Mouse (Mus musculus): ENCODE measurements around the gene Gtf3c1.

The Gtf3c1 gene

DNA sequence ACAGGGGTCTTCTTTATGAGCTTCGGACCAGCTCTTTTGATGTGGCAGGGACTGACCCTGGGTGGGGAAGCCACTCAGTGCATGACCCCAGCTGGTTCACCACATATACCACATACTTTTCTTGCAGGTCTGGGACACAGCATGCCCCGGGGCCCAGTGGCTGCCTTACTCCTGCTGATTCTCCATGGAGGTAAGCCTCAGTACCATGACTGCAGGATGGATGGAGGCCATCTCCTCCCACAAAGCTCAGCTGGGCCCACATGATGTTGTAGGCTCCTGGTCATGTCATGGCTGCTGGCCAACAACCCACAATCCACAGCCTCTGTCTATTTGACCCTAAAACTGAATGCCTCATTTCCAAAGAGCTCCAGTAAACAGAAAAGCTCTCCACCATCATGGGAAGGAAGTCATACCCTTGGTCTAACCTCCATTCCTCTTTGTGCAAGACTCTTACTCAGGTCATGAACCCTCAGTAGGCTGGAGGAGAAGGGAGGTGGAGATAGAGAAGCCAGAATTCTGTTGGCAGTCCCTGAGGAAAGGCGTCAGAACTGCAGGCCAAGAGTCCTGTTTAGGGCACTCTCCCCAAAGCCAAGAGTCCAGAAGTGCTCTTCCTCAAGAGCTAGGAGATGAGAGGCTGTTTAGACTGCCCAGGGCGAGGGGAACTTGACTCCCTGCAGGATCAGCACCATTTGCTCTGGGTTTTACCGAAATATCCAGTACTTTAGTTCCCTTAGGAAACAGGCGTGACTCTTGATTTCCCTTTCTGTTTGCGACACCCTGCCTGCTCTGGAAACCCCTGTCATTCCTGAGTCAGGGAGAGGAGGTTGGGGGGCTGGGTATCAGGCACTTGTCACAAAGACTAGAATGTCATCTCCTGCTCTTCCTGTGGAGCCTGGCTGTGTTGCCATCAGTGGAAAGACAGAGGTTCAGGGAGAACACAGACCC lies 84.6 kb downstream of the Gtf3c1 start:
- no peak for DNase-seq (ENCODE audit: extremely low spot score, low read depth, low spot score)

DNA sequence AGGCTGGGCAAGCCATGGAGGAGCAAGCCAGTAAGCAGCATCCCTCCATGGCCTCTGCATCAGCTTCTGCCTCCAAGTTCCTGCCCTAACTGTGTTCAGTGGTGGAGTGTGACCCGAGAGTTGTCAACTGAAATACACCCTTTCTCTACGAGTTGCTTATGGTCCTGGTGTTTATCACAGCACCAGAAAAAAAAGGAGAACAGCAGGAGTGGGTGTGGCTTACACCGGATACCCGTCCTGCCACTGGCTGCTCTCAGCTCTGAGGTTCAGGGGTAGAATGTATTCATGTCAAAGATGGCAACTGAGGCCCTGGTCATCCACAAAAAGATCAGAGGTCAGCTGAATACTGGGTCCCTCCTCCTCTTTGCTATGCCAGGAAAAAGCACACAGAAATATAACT lies 87.5 kb downstream of the Gtf3c1 start:
- DNase-seq (ENCODE audit: extremely low spot score, low read depth, low spot score) = no peak

DNA sequence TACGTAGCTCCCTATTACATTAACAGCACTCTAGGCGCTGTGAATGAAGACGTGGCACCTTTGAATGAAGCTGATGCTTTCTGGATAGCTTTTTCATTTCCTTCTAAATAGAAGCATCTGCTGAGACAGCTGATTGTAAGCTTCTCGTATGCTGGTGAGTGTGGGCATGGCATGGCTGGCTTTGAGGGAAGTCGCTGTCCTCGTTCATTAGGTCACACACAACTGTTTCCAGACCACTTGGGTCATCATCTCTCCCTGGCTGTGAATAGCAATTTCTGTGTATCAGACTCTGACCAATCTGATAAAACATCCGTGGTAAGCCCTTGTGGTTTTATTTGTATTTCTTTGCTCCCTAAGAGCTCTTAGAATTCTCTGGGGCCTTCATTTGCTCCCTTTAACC lies 89.6 kb downstream of the Gtf3c1 start:
- no peak for DNase-seq (ENCODE audit: extremely low spot score, low read depth, low spot score)

DNA sequence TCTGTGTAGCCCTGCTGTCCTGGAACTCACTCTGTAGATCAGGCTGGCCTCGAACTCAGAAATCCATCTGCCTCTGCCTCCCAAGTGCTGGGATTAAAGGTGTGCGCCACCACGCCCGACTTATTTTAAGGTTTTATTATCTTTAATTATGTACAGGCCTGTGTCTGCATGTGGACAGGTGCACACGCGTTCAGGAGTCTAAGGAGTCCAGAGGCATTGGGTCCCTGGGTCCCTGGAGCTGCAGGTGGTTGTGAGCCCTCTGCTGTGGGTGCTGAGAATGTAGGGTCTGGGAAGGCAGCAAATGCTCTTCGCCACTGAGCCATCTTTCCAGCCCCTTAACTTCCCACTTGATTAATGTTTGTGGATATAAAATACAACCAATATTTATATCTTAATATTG lies 92.1 kb downstream of the Gtf3c1 start:
- no peak for DNase-seq (ENCODE audit: extremely low spot score, low read depth, low spot score)

DNA sequence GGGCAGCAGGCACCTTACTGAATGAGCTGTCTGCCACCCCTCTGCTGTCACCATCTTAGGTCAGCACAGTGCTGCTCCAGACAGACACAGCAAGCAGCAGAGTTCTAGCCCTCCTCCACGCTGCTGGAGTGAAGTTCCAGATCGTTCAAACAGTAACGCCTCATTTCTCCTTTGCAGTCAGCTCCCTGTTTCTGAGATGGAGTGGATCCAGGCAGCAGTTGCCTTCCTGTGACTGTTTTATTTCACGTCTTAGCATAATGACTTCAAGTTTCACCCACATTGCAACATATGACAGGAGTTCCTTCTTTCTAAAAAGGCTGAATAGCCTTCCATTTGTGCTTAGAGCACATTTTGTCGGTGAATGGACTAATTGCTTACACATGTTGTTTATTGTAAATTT lies 94.0 kb downstream of the Gtf3c1 start:
- no peak for DNase-seq (ENCODE audit: extremely low spot score, low read depth, low spot score)

DNA sequence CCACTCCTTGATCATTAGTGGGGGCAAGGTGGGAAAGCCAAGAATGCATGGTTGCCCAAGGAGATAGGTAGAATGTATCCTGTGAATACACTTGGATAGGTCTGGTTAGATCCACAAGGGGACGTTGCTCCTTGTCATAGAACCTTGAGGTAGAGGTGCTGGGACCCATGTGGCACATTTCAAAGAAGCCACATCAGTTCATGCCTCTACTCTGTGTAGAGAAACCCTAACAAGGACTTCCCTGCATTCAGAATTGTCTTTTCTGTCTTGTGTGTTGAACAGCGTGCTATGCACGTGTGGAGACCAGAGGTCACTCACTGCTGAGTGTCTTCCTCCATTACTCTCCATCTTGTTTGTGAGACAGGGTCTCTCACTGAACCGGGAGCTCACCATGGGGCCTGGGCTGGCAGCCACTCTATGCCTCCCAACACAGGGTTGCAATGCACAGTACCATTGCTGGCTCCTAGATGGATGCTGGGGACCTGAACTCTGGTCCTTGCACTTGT lies 99.3 kb downstream of the Gtf3c1 start:
- no peak for DNase-seq (ENCODE audit: extremely low spot score, low read depth, low spot score)

DNA sequence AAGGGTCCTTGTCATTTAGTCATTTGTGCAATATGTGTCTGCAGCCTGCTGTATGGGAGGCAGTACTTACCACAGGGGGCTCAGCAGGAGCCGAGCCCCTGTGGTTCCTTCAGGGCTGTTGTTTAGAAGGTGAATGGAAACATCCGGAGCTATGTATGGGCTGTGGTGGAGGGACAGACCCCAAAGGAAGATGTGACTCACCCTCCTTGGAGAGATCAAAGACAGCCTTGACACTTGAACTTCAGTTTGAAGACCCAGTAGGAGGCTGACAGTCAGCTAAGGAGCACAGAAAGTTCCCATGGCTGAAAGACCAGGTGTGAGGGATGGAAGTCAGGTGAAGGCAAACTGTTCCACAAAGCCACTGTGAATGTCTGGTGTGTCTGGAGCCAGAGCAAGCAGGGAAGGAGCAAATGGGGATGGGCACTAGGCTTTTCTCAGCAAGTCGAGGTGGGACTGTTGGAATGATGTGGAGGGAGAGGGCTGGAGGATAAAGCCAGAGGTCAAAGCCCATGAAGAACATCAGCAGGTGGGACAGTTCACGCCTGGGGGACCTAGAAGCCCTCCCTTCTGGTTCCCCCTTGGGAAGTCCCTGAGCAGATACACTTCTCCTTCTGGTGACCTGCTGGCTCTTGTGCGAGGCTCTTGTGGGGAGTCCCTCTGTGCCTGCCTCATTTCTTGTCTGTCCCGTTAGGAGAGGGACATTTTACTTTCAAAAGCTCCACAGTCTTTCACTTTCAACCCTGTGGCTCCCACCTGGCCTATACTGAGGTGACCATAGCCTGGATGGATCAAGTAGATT lies 100.0 kb downstream of the Gtf3c1 start:
- DNase-seq (ENCODE audit: extremely low spot score, low read depth, low spot score) = no peak

DNA sequence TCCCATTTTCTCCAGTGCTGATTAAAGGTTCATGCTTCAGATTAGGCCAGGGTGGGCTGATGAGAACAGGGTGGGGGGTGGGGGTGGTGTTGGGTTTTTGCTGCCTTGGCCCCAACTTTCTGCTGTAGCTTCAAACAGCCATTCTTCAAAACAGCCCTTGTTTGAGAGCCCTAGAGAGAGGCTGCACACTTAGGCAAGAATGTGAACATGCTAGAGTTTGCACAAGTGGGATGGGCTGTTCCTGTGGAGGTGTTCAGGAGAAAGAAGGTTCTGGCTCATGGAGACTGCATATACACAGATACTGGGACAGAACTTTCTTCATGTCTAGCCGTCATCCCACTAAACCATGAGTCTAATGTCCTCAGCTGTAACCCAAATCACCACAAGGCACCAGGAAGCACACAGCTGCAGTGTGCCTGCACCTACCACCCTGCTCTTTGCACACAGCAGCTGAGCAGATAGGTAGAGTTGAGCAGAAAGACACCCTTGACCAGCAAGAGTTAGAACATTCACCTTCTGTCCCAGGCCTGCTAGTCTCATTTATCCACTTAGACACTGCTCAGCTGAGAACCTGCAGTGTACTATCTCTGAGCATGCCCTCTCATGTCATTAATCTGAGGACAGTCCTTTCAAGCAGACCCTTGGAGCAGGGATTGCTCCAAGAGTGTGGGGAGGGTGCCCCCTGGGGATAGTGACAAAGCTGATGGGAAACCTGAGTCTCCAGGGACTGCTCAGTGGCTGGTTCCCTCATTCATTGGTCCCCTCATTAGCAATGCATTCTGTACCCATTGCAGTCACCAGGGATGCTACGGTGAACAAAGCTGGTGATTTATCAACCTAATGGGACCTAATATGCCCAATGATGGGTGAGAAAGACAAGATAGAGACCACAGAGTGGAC lies 101.1 kb downstream of the Gtf3c1 start:
- no peak for DNase-seq (ENCODE audit: extremely low spot score, low read depth, low spot score)

DNA sequence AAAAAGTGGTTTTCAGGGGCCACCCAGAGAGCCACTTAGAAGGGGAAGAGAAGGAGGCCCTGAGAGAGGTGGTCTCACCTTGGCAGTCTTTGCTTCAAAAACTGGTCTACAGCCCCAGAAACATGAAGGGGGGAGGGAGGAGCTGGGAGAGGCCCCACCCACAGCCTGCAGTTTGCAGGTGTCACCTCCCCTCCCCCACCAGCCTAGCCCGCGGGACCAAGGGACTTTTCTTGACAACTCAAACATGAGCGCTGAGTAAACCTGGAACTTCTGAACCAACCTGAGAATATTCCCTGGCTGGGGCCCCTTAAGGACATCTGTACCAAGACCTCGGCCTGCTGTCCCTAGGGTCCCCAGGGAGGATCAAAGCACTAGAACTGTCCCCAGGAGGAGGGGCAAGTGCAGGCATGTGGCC lies 101.8 kb downstream of the Gtf3c1 start:
- DNase-seq (ENCODE audit: extremely low spot score, low read depth, low spot score) = no peak

DNA sequence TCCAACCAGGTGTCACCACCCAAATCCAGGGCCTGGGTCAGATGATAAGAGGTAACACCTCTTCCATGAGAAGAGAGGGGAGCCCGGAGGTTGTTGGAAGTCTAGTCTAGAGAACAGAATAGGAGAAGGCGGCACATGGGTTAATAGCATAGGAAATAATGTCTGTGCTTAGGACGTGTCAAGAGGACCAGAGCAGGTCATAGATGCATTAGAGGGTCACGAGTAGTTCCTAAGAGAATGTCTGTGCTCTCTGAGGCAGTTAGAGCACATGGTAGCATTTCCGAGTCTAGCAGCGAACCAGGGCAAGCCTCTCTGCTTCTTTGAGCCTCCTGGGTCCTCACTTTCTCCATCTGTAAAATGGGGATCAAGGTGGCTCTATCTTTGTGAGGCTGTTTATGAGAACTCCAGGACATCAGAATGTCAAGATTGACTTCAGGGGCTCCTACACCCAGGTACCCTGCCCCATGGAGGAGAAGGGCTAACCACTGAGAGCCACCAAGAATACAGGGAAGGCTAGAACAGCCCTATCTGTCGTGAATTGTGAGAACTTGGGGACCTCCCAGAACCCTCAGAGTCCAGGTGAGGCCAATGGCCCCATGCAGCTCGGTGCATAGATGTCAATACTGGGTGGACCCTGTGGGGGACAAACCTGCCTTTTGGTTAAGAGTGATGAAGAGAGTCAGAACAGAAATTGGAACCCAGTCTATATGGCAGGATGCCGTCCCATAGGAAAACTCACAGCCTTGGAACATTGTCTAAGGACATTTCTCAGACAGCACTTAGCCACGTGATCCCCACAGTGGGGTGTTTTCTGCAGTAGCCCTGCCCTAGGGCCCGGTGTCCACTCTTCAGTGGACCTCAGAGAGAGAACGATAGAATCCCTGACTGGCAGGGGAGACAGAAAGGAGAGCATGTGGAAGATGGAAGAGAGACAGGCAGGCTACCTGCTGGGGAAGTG lies 102.9 kb downstream of the Gtf3c1 start:
- DNase-seq (ENCODE audit: extremely low spot score, low read depth, low spot score) = no peak

DNA sequence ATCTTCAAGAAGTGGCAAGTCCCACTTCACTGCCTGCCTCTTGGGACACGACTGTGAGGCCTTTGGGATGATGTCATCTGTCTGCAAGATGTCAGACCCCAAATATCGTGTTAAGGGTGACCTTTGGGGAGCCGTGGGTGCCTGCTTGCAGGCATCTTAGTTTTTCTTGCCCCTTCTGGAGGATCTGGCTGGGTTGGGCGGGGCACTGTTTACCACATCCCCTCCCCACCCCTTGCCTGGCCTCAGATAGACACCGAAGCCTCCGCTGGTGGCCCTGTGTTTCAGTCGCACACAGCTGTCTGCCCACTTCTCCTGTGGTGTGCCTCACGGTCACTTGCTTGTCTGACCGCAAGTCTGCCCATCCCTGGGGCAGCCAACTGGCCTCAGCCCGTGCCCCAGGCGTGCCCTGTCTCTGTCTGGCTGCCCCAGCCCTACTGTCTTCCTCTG lies 104.4 kb downstream of the Gtf3c1 start, which contains the start of gene Il21r:
Il21r (plus strand) TSS at position 245 of the 447 bp plus-strand sequence.
- DNase-seq (ENCODE audit: extremely low spot score, low read depth, low spot score) = no peak

DNA sequence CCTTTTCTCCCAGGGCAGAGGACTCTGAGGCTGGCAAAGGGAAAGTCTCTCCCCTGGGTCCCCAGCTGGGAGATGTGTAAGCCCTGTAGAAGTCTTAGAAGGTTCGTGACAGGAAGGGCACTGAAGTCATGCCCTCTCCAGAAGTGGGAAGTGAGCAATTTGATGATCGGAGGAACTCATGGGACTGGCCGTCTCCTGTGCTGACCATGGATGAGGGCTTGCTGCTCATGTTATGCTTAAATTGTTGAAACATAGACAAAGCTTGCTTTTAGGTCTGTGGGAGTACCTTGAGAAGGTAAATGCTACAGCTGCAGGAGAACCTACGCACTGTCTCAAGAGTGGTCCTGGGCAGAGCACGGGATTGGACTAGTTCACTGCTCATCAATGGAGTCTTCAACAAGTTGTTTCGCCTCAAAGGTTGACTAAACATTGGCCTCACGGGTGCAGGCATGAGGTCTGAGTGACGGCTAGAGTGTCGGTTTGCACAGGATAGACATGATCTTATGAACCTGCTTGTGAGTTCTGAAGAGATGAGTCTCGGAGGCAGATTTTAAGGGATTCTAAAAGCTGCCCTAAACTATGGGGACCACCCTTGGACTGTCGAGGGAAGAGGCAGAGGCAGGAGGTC lies 105.6 kb downstream of the Gtf3c1 start:
- no peak for DNase-seq (ENCODE audit: extremely low spot score, low read depth, low spot score)

DNA sequence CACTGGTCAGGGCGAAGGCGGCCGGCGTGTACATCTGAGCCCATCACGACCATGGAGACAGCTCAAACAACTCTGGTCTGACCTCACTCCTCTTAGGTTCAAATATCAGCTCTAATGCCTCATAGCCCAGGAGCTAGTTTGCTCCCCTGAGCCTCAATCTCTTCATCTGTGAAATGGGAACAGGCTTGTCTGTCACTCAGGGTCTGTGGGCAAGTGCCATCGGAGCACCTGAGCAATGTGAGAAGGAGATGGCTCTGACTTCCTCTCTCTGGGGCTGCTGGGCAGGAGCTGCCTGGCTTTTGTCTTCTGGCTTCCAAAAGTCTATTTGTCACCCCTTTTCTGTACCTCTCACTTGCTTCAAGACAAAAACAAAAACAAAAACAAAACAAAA lies 106.3 kb downstream of the Gtf3c1 start:
- DNase-seq (ENCODE audit: extremely low spot score, low read depth, low spot score) = no peak

DNA sequence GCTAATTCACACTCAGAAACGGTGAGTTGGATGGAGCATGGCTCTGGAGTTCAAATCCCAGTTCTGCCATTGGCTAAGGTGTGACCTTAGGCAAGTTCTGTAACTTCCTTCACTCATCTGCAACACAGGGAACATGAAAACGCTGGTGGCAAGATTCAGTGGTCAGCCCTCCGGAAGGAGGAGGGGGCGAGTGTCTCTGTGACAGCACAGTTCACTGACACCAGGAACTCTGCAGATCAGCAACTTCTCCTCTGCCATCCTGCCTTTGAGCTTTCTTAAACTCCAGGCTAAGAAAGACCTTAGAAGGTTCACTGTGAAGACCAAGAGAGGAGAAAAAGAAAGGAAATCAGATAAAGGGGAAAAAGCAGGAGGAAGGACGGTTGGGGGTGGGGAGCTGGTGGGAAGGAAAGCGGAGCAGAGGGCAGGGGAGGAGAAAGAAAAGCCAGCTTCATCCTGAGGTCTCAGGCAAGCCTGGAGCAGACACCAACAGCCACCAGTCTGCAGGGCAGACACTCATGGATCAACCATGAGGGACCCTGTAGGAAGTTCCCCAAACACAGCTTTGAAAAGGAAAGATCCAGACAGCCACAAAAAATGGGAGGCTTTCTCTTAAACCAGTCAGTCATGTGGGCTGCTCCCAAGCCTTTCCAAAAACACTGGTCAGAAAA lies 106.8 kb downstream of the Gtf3c1 start:
- no peak for DNase-seq (ENCODE audit: extremely low spot score, low read depth, low spot score)

DNA sequence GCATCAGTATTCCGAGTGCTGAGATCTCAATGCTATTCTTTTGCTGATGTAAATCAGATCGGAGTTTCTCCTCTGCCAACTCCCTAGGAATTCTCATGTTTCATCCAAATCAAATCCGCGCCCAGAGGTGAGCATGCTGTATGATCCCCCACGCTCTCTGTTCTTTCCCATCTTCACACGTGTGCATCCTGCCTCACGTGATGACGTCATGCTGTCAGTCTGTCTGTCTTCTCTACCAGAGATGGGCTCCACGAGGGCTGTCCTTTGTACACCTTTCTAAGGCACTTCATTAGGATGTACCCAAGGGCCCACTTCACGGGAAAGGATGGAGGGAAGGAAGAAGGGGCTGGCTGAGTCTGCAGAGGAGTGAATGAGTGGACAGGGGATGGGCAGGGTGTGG lies 107.4 kb downstream of the Gtf3c1 start:
- no peak for DNase-seq (ENCODE audit: extremely low spot score, low read depth, low spot score)

DNA sequence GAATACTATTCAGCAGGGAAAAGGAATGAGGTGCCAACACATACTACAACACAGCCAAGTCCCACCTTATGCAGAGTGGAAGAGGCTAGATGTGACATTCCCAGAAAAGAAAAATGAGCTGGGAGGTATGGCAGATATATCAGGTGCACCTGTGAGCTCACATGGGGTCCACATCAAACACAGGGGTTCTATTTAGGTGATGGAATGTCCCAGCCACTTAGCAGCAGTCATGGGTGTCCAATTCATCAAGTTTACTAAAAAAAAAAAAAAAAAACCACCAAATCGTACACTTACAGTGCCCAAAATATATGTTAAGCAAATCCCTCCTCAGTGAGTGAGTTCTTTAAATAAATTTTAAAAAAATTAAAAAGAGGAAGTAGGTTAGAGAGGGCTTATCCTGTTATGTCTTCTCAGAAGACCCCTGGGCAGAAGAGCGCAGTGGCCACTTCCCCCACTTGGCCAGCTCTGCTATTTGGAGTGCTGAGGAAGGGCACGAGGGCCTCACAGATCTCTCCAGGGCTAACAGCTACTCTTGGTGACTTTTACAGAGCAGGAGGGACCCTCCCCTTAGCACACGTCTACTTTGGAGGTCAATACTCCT lies 108.1 kb downstream of the Gtf3c1 start:
- no peak for DNase-seq (ENCODE audit: extremely low spot score, low read depth, low spot score)

DNA sequence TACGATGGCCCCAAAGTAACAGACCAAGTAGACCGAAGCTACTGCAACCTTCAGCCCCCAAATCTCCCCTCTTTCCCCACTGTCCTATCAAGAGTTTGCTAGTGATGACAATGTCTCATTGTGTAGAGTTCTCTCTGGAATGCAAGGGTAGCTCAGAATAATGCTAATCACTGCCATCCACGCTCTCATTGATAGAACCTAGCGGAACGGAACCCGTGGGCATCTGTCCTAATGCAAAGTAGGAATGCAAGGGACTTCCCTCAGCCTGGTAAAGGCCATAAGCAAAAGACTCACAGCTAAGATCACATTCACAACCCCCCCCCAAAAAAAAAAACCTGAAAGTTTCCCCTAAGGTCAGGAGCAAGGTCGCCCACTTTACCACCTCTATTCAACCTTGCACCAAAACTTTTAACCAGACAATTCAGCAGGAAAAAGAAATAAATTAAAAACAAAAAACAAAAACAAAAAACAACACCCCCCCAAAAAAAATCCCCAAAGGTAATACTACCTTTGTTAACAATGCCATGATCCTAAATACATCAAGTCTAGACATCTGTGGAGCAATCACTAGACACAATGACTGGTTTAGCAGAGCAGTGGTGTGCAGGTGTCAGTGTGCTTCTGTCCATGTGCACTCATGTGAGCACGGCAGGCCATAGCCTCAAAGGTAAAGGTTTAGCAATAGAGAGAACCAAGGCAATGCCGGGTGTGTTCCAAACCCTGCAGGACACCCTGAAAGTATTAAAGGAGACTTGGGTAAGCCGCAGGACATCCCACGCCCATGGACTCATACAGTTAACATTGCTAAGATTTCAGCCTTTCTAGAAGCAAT lies 109.8 kb downstream of the Gtf3c1 start:
- no peak for DNase-seq (ENCODE audit: extremely low spot score, low read depth, low spot score)

Measured in hindlimb bud, embryonic 11.5 days (tissue).